1 mouse cellular context compared by ENCODE assay signal in the genomic region with DNA sequence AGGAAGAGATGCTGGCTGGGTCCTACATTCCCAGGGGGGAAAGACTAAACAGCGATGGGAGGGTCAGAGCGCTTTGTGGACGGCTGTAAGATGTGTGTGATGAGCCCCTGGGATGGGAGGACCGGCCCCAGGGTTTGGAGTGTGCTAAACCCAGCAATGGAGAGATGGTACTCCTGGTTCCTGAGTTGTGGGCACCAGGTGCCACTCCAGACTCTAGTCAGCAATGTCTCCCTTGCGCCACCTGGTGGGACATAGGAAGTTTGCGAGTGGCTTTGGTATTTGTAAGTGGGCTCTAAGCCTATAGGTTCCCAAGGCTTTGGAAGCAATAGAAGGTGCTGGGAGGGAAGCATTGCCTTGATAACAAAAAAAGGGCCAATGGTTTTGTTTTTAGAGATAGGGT.
TF ChIP-seq lines count a peak whose summit lies in the region.

No protein-coding gene starts in this region.

TF ChIP-seq in MEL, 35 proteins besides CTCF, POLR2A, EP300 and RAD21 (continued from another document):
- peak; percentile 89 for TF ChIP-seq MAZ (IDR thresholded peaks at IDR 0.05; ENCODE audit: low read depth, low read length)
- TF ChIP-seq SIN3A (IDR thresholded peaks at IDR 0.05; ENCODE audit: low read length): peak; percentile 83
- no peak for TF ChIP-seq POLR2AphosphoS2 (IDR thresholded peaks at IDR 0.05; ENCODE audit: low read length)
- TF ChIP-seq USF2 (IDR thresholded peaks at IDR 0.05; ENCODE audit: borderline replicate concordance in 1 of 2, insufficient read depth in 1 of 2, low read depth in 1 of 2, low read length in 2 of 2): no peak
- peak; percentile 97 for TF ChIP-seq ZC3H11A (IDR thresholded peaks at IDR 0.05; ENCODE audit: low read depth, low read length)
- TF ChIP-seq TBP (IDR thresholded peaks at IDR 0.05; ENCODE audit: low read depth, low read length): 0 out of 2 replicates have a peak, but pooled peaks have one; percentile 32
- no peak for TF ChIP-seq RCOR1 (IDR thresholded peaks at IDR 0.05; ENCODE audit: low read depth, low read length)
- TF ChIP-seq UBTF (IDR thresholded peaks at IDR 0.05; ENCODE audit: borderline replicate concordance, insufficient read depth, low read depth, low read length): no peak
- no peak for TF ChIP-seq CHD1 (IDR thresholded peaks at IDR 0.05; ENCODE audit: low read depth, low read length)
- no peak for TF ChIP-seq E2F4 (IDR thresholded peaks at IDR 0.05; ENCODE audit: borderline replicate concordance, low read depth, low read length)
- no peak for TF ChIP-seq ZKSCAN1 (IDR thresholded peaks at IDR 0.05; ENCODE audit: low read depth, low read length)
- no peak for TF ChIP-seq MYC (IDR thresholded peaks at IDR 0.05; ENCODE audit: low read depth, low read length)
- no peak for TF ChIP-seq BHLHE40 (IDR thresholded peaks at IDR 0.05; ENCODE audit: borderline replicate concordance, low read depth, low read length)
- peak; percentile 53; the same call in 1 of the 2 replicates for TF ChIP-seq HCFC1 (IDR thresholded peaks at IDR 0.05; ENCODE audit: low read depth, low read length)
- TF ChIP-seq ELF1 (IDR thresholded peaks at IDR 0.05; ENCODE audit: low read depth, low read length): no peak
- TF ChIP-seq MAX (IDR thresholded peaks at IDR 0.05; ENCODE audit: low read length): no peak
- peak; percentile 56; the same call in 1 of the 2 replicates for TF ChIP-seq ZNF384 (IDR thresholded peaks at IDR 0.05; ENCODE audit: low read depth, low read length)
- no peak for TF ChIP-seq MEF2A (IDR thresholded peaks at IDR 0.05; ENCODE audit: extremely low read depth, insufficient replicate concordance, low read depth, low read length, poor library complexity, severe bottlenecking)
- TF ChIP-seq CHD2 (IDR thresholded peaks at IDR 0.05; ENCODE audit: low read length): no peak
- TF ChIP-seq MYB (IDR thresholded peaks at IDR 0.05; ENCODE audit: low read depth, low read length): no peak
- 0 out of 2 replicates have a peak, but pooled peaks have one; percentile 6 for TF ChIP-seq NELFE (IDR thresholded peaks at IDR 0.05; ENCODE audit: low read depth, low read length)
- TF ChIP-seq JUND (IDR thresholded peaks at IDR 0.05; ENCODE audit: low read depth, low read length): no peak
- no peak for TF ChIP-seq TAL1 (IDR thresholded peaks at IDR 0.05; ENCODE audit: low read length)
- TF ChIP-seq ETS1 (IDR thresholded peaks at IDR 0.05; ENCODE audit: low read depth, low read length): 0 out of 2 replicates have a peak, but pooled peaks have one; percentile 26
- TF ChIP-seq USF1 (IDR thresholded peaks at IDR 0.05; ENCODE audit: low read depth, low read length): peak; percentile 37; the same call in 1 of the 2 replicates
- TF ChIP-seq GABPA (IDR thresholded peaks at IDR 0.05; ENCODE audit: low read depth, low read length): no peak
- TF ChIP-seq ZMIZ1 (IDR thresholded peaks at IDR 0.05; ENCODE audit: low read depth, low read length): no peak
- TF ChIP-seq NRF1 (IDR thresholded peaks at IDR 0.05; ENCODE audit: insufficient read depth, low read depth, low read length, poor library complexity, severe bottlenecking): no peak
- peak; percentile 7; the same call in 1 of the 2 replicates for TF ChIP-seq GATA1 (IDR thresholded peaks at IDR 0.05; ENCODE audit: low read depth, low read length)
- TF ChIP-seq KAT2A (conservative IDR thresholded peaks at IDR 0.05; ENCODE audit: low read depth, low read length): no peak
- TF ChIP-seq MAFK (IDR thresholded peaks at IDR 0.05; ENCODE audit: borderline replicate concordance, low read depth, low read length): no peak
- TF ChIP-seq SMC3 (IDR thresholded peaks at IDR 0.05; ENCODE audit: low read depth, low read length): peak; percentile 100
- peak; percentile 77 for TF ChIP-seq MXI1 (IDR thresholded peaks at IDR 0.05; ENCODE audit: low read depth, low read length)
- no peak for TF ChIP-seq POLR2AphosphoS5 (IDR thresholded peaks at IDR 0.05; ENCODE audit: borderline replicate concordance, low read depth, low read length)
